9 mouse cellular contexts compared by ENCODE assay signal in the genomic region with DNA sequence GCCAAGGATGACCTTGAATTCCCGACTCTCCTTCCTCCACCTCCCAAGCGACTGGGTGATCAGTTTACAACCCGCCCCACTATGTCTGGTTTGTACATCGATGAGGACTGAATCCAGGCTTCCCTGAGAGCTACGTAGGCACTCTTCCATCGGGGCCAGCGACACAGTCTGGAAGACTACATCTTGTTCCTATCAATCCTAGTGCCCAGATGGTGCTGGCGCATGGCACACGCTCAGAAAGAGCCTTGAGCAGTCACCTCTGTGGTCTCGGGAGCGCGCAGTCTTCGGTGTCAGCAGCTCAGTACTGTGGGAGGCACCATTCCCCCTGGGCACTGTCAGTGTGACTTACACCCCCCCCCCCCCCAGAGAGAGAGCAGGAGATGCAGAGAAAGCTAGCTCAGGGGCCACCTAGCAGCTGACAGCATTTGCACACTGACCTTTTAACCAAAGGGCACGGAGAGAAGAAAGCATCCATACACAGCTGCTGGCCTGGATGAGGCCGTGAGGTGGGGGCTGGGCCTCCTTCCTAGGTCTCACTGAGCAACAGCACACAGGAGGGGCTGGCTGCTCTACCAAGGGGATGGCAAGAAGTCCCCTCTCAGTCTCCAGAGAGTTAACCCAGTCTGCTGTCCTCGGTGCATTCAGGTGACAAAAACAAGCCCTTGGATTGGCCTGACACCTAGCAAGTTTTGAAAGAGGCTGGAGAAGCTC. TPM values are rescaled to one million over a fixed set of nuclear protein-coding genes. Genes with fewer than 3 reads are reported as not detected.
DNase-seq lines count a peak whose midpoint lies in the region; ATAC-seq lines count a peak whose summit lies in the region.
"Had no signal": no experiment of that assay in that cellular context is flagged by ENCODE, and none has a peak within 500 bp of the region (broad histone marks: within the 10 kb centered on the region; RNA-seq: fewer than 3 reads in every experiment).

No protein-coding gene starts in this region.

- no peaks in the 10 kb centered on the region for H3K36me3 ChIP-seq in midbrain, embryonic 11.5 days (ENCODE audit: control insufficient read depth, insufficient read depth, low read length)
- no peaks in the 10 kb centered on the region for H3K36me3 ChIP-seq in midbrain, embryonic 16.5 days (ENCODE audit: control insufficient read depth, insufficient read depth, low read length)
- H3K36me3 ChIP-seq in embryonic facial prominence, embryonic 12.5 days: no peaks in the 10 kb centered on the region
- no peaks in the 10 kb centered on the region for H3K36me3 ChIP-seq in intestine, embryonic 16.5 days (ENCODE audit: control insufficient read depth, insufficient read depth, low read length)
- H3K36me3 ChIP-seq in stomach, embryonic 15.5 days: no peaks in the 10 kb centered on the region

- DNase-seq in midbrain, embryonic 11.5 days (ENCODE audit: low spot score, missing footprints): no peak
- no peak for DNase-seq in right cerebral cortex, adult 18-20 months
- DNase-seq in right cerebral cortex, postnatal 36 days (ENCODE audit: low spot score in 2 of 2): no peak
- DNase-seq: left cerebral cortex, postnatal 4 days; right cerebral cortex, postnatal 4 days had no signal

- no peaks in the 10 kb centered on the region for H3K9me3 ChIP-seq in midbrain, embryonic 11.5 days (ENCODE audit: control insufficient read depth, low read length)
- H3K9me3 ChIP-seq in midbrain, embryonic 16.5 days (replicated peaks; ENCODE audit: control insufficient read depth, low read length, poor library complexity, severe bottlenecking): no peaks in the 10 kb centered on the region
- no peaks in the 10 kb centered on the region for H3K9me3 ChIP-seq in embryonic facial prominence, embryonic 12.5 days
- no peaks in the 10 kb centered on the region for H3K9me3 ChIP-seq in intestine, embryonic 16.5 days (ENCODE audit: control insufficient read depth, low read length)
- H3K9me3 ChIP-seq in stomach, embryonic 15.5 days: no peaks in the 10 kb centered on the region

- H3K9ac ChIP-seq in midbrain, embryonic 11.5 days (ENCODE audit: low read length): 0 out of 2 replicates have a peak overlapping the region, but pooled peaks have one; percentile 10
- H3K9ac ChIP-seq in midbrain, embryonic 16.5 days (ENCODE audit: low read depth, low read length): no peak overlapping the region
- H3K9ac ChIP-seq in embryonic facial prominence, embryonic 12.5 days: 0 out of 2 replicates have a peak overlapping the region, but pooled peaks have one; percentile 19
- no peak overlapping the region for H3K9ac ChIP-seq in intestine, embryonic 16.5 days (ENCODE audit: low read depth, low read length)
- no peak overlapping the region for H3K9ac ChIP-seq in stomach, embryonic 15.5 days

- H3K4me3 ChIP-seq in midbrain, embryonic 11.5 days (ENCODE audit: low read depth, low read length): no peak overlapping the region
- H3K4me3 ChIP-seq in midbrain, embryonic 16.5 days (ENCODE audit: low read depth, low read length): no peak overlapping the region
- no peak overlapping the region for H3K4me3 ChIP-seq in embryonic facial prominence, embryonic 12.5 days
- H3K4me3 ChIP-seq in intestine, embryonic 16.5 days (ENCODE audit: low read length): no peak overlapping the region
- no peak overlapping the region for H3K4me3 ChIP-seq in stomach, embryonic 15.5 days (replicated peaks)

- peaks cover 75% of the 10 kb centered on the region for H3K4me1 ChIP-seq in midbrain, embryonic 11.5 days (ENCODE audit: control insufficient read depth, insufficient read depth, low read length)
- H3K4me1 ChIP-seq in midbrain, embryonic 16.5 days (ENCODE audit: control insufficient read depth, insufficient read depth, low read length): peaks cover 49% of the 10 kb centered on the region
- H3K4me1 ChIP-seq in embryonic facial prominence, embryonic 12.5 days: peaks cover 63% of the 10 kb centered on the region
- peaks cover 81% of the 10 kb centered on the region for H3K4me1 ChIP-seq in intestine, embryonic 16.5 days (ENCODE audit: control insufficient read depth, insufficient read depth, low read length)
- peaks cover 84% of the 10 kb centered on the region for H3K4me1 ChIP-seq in stomach, embryonic 15.5 days

- peak; percentile 13; the same call in 1 of the 2 replicates for ATAC-seq in midbrain, embryonic 11.5 days (ENCODE audit: low FRiP score)
- ATAC-seq in midbrain, embryonic 16.5 days: no peak
- no peak for ATAC-seq in embryonic facial prominence, embryonic 12.5 days (ENCODE audit: insufficient number of reproducible peaks, insufficient read depth, low FRiP score, low TSS enrichment)
- no peak for ATAC-seq in intestine, embryonic 16.5 days
- ATAC-seq in stomach, embryonic 15.5 days (ENCODE audit: insufficient read depth, low FRiP score, low read depth): no peak

- no peak overlapping the region for H3K4me2 ChIP-seq in midbrain, embryonic 11.5 days
- no peak overlapping the region for H3K4me2 ChIP-seq in midbrain, embryonic 16.5 days (ENCODE audit: low read length)
- no peak overlapping the region for H3K4me2 ChIP-seq in embryonic facial prominence, embryonic 12.5 days (replicated peaks)
- H3K4me2 ChIP-seq in intestine, embryonic 16.5 days (ENCODE audit: low read depth, low read length): no peak overlapping the region; the same call in 1 of the 2 replicates
- no peak overlapping the region for H3K4me2 ChIP-seq in stomach, embryonic 15.5 days

- no peak overlapping the region for H3K27ac ChIP-seq in midbrain, embryonic 11.5 days (ENCODE audit: low read depth, low read length)
- no peak overlapping the region for H3K27ac ChIP-seq in midbrain, embryonic 16.5 days (ENCODE audit: low read length)
- H3K27ac ChIP-seq in embryonic facial prominence, embryonic 12.5 days: peak overlapping the region; percentile 43; the same call in 1 of the 2 replicates
- peak overlapping the region; percentile 34; the same call in 1 of the 2 replicates for H3K27ac ChIP-seq in intestine, embryonic 16.5 days (ENCODE audit: low read length)
- peak overlapping the region; percentile 26; the same call in 1 of the 2 replicates for H3K27ac ChIP-seq in stomach, embryonic 15.5 days

- WGBS in midbrain, embryonic 11.5 days: 57% methylated on average over 16 of the region's 16 CpGs
- WGBS in midbrain, embryonic 16.5 days: 62% methylated on average over 16 of the region's 16 CpGs
- WGBS in embryonic facial prominence, embryonic 12.5 days: 31% methylated on average over 16 of the region's 16 CpGs
- 56% methylated on average over 16 of the region's 16 CpGs for WGBS in intestine, embryonic 16.5 days
- WGBS in stomach, embryonic 15.5 days: 56% methylated on average over 16 of the region's 16 CpGs

- H3K27me3 ChIP-seq in midbrain, embryonic 11.5 days (ENCODE audit: control insufficient read depth, insufficient read depth, low read length): no peaks in the 10 kb centered on the region
- H3K27me3 ChIP-seq in midbrain, embryonic 16.5 days (ENCODE audit: control insufficient read depth, insufficient read depth, low read depth, low read length): no peaks in the 10 kb centered on the region
- no peaks in the 10 kb centered on the region for H3K27me3 ChIP-seq in embryonic facial prominence, embryonic 12.5 days
- no peaks in the 10 kb centered on the region for H3K27me3 ChIP-seq in intestine, embryonic 16.5 days (replicated peaks; ENCODE audit: control insufficient read depth, insufficient read depth, low read length)
- H3K27me3 ChIP-seq in stomach, embryonic 15.5 days (replicated peaks): no peaks in the 10 kb centered on the region

RNA-seq across cellular contexts. Expression of a gene that starts 10.3 kb away (rescaled TPM):
- polyA plus RNA-seq in midbrain, embryonic 11.5 days (2014; fragmentation: Nextera tagmentation; extraction: Ambion mirVana): 411 and 445 TPM in 2 replicates
- 126 and 139 TPM in 2 replicates for polyA plus RNA-seq in midbrain, embryonic 16.5 days (2015; fragmentation: Nextera tagmentation; extraction: Ambion mirVana)
- polyA plus RNA-seq in embryonic facial prominence, embryonic 12.5 days (2016; fragmentation: Nextera tagmentation; extraction: Ambion mirVana): 85.9 and 130 TPM in 2 replicates
- polyA plus RNA-seq in intestine, embryonic 16.5 days (2015; fragmentation: Nextera tagmentation; extraction: Ambion mirVana): 248 and 262 TPM in 2 replicates
- polyA plus RNA-seq in stomach, embryonic 15.5 days (2015; fragmentation: Nextera tagmentation; extraction: Ambion mirVana): 119 and 135 TPM in 2 replicates

RNA-seq across cellular contexts. Expression of a gene that starts 32.0 kb away (rescaled TPM):
- 8.2 and 10.2 TPM in 2 replicates for polyA plus RNA-seq in midbrain, embryonic 11.5 days (2014; fragmentation: Nextera tagmentation; extraction: Ambion mirVana)
- 16.6 and 18.5 TPM in 2 replicates for polyA plus RNA-seq in midbrain, embryonic 16.5 days (2015; fragmentation: Nextera tagmentation; extraction: Ambion mirVana)
- 11.0 and 12.5 TPM in 2 replicates for polyA plus RNA-seq in embryonic facial prominence, embryonic 12.5 days (2016; fragmentation: Nextera tagmentation; extraction: Ambion mirVana)
- 11.5 and 12.2 TPM in 2 replicates for polyA plus RNA-seq in intestine, embryonic 16.5 days (2015; fragmentation: Nextera tagmentation; extraction: Ambion mirVana)
- 12.3 and 12.8 TPM in 2 replicates for polyA plus RNA-seq in stomach, embryonic 15.5 days (2015; fragmentation: Nextera tagmentation; extraction: Ambion mirVana)

RNA-seq across cellular contexts. Expression of a gene that starts 51.8 kb away (rescaled TPM):
- polyA plus RNA-seq in midbrain, embryonic 11.5 days (2014; fragmentation: Nextera tagmentation; extraction: Ambion mirVana): 6.8 and 7.1 TPM in 2 replicates
- polyA plus RNA-seq in midbrain, embryonic 16.5 days (2015; fragmentation: Nextera tagmentation; extraction: Ambion mirVana): 10.9 and 12.2 TPM in 2 replicates
- 11.6 and 14.4 TPM in 2 replicates for polyA plus RNA-seq in embryonic facial prominence, embryonic 12.5 days (2016; fragmentation: Nextera tagmentation; extraction: Ambion mirVana)
- 17.8 and 18.1 TPM in 2 replicates for polyA plus RNA-seq in intestine, embryonic 16.5 days (2015; fragmentation: Nextera tagmentation; extraction: Ambion mirVana)
- polyA plus RNA-seq in stomach, embryonic 15.5 days (2015; fragmentation: Nextera tagmentation; extraction: Ambion mirVana): 12.9 and 13.8 TPM in 2 replicates

Comparison
In these comparisons a context has a peak if more than half of its experiments do, and no peak if none do; other contexts are left out.
1. H3K9ac ChIP-seq: peak in midbrain, embryonic 11.5 days (single experiment) and embryonic facial prominence, embryonic 12.5 days (single experiment); none in midbrain, embryonic 16.5 days (single experiment), intestine, embryonic 16.5 days (single experiment) and stomach, embryonic 15.5 days (single experiment).
2. H3K27ac ChIP-seq: peak in embryonic facial prominence, embryonic 12.5 days (single experiment), intestine, embryonic 16.5 days (single experiment) and stomach, embryonic 15.5 days (single experiment); none in midbrain, embryonic 11.5 days (single experiment) and midbrain, embryonic 16.5 days (single experiment).